Mouse (Mus musculus): ENCODE results near the gene M1ap.
A peak's percentile ranks its signal among the peaks of the same experiment; 100 is the strongest.

- TF ChIP-seq CTCF (IDR thresholded peaks at IDR 0.05; ENCODE audit: borderline replicate concordance, insufficient read depth, low read length) (no peak), POLR2A (IDR thresholded peaks at IDR 0.05; ENCODE audit: low read depth, low read length) (peak; percentile 43; the same call in 1 of the 2 replicates)
Measured at GRCm38 (mm10) chr6:83027706-83028105, 81.0 kb downstream of the M1ap start.

Measured in embryonic fibroblast, embryonic 13.5 days (primary cell).